Mouse (Mus musculus): ENCODE data around the gene Wdr81. TPM values are rescaled to one million over a fixed set of nuclear protein-coding genes. Genes with fewer than 3 reads are reported as not detected.

The Wdr81 gene
- polyA plus RNA-seq, 1 experiment from 2014 or later, result 7.2 TPM

DNA sequence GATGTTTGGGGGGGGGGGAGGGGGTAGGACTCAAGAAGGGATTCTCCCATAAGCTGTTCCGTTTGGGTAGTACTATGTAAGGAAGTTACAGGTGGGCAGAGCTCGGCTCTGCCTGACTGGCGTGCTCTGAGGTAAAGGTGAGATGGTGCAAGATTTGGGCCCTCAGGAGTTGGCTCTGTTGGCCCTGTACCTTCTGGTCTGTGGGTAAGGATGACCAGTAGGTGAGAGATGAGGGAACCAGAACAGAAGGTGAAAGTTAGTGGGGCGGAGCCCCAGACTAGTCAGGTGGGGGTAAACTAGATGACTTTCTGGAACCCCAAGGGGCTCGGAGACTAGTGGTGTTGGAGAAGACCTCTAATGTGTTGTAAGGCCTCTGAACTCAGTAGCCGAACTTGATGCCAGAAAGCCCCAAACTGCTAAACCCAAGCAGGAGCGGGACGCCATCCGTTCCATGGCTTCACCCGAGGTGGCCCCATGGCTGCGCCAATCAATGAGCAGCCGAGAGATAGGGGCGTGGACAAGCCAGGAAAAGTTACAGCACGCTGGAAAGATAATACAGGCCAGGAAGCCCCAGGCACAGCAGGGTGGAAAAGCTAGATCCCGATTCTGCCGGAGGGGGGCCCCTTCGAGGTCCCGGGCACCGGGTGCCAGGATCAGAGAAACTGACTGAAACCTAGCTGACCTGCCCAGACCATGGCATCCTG, 13.1 kb upstream of the Wdr81 start:
- peak overlapping the region; percentile 68 for H3K4me2 ChIP-seq (replicated peaks; ENCODE audit: low read depth, low read length)
- no peak overlapping the region for H3K27ac ChIP-seq (ENCODE audit: low read length)
- H3K9me3 ChIP-seq (ENCODE audit: low read length), result no peaks in the 10 kb centered on the region
- 15% methylated on average over 19 of the region's 19 CpGs for WGBS
- H3K4me3 ChIP-seq (ENCODE audit: low read depth, low read length), result peak overlapping the region; percentile 40
- H3K27me3 ChIP-seq (replicated peaks; ENCODE audit: insufficient read depth, low read length), result no peaks in the 10 kb centered on the region
- TF ChIP-seq CTCF (IDR thresholded peaks at IDR 0.05) (peak; percentile 36), EP300 (IDR thresholded peaks at IDR 0.05) (no peak)
- H3K9ac ChIP-seq (replicated peaks; ENCODE audit: low read depth), result peak overlapping the region; percentile 43
- H3K4me1 ChIP-seq (ENCODE audit: insufficient read depth, low read depth, low read length), result no peaks in the 10 kb centered on the region
- DNase-seq (ENCODE audit: low spot score) (peak; percentile 75), ATAC-seq (peak; percentile 56)
- peaks cover 13% of the 10 kb centered on the region for H3K36me3 ChIP-seq (ENCODE audit: insufficient read depth, low read length)

DNA sequence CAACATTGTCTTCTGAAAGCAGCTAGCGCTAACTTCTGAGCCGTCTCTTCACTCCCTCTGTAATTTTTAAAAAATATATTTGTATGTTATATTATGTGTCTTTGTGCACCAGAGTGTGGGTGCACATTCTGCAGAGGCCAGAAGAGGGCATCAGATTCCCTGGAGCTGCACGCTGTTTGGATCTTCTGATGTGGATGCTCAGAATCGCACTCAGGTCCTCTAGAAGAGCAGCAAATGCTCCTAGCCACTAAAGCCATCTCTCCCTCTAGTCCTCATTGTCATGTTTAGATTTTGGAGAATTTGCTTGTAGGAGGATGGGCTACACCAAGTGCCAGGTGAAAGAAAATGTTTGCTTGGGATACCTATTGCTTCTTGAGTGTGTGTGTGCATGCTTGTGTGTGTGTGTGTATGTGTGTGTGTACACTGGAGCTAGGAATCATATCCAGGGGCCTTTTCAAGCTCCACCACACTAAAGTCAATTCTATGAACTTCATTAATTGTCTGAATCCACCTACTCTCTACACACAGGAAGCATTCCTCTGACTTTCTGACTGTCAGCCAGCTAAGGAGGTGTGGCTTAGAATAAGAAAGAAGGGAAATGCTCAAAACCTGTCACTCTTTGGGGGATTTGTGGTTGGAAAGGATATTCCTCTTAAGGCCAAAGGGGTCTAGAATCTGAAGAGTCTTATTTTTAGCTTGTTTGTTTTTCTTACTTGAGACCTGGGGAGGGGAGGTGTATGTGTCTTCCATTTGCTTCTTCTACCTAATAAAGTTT, 12.4 kb upstream of the Wdr81 start:
- no peak overlapping the region for H3K4me3 ChIP-seq (ENCODE audit: low read depth, low read length)
- H3K27me3 ChIP-seq (replicated peaks; ENCODE audit: insufficient read depth, low read length), result no peaks in the 10 kb centered on the region
- DNase-seq (ENCODE audit: low spot score) (no peak), ATAC-seq (no peak)
- no peak overlapping the region for H3K9ac ChIP-seq (replicated peaks; ENCODE audit: low read depth)
- H3K36me3 ChIP-seq (ENCODE audit: insufficient read depth, low read length), result peaks cover 13% of the 10 kb centered on the region
- no peaks in the 10 kb centered on the region for H3K9me3 ChIP-seq (ENCODE audit: low read length)
- no peaks in the 10 kb centered on the region for H3K4me1 ChIP-seq (ENCODE audit: insufficient read depth, low read depth, low read length)
- TF ChIP-seq CTCF (IDR thresholded peaks at IDR 0.05) (peak; percentile 34), EP300 (IDR thresholded peaks at IDR 0.05) (no peak)
- peak overlapping the region; percentile 68; the same call in 1 of the 2 replicates for H3K4me2 ChIP-seq (replicated peaks; ENCODE audit: low read depth, low read length)
- 96% methylated on average over 4 of the region's 4 CpGs for WGBS
- H3K27ac ChIP-seq (ENCODE audit: low read length), result no peak overlapping the region

DNA sequence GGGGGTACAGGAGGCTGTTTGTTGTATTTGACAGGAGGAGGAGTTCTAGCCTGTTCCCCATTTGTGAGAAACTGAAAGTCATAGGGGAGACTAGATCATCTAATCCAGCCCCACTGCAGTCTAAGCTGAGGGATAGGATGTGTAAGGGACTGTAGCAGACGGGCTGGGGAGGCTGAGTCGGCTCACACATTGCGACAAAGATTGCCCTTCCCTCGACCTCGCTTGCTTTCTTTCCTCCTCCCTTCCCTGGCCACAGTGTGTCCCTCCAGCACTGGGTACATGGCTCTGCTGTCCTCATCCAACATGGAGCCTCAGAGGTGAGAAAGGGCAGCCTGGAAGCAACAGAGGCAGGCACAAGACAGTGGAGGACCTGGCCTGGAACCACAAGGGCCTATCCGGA, 10.5 kb upstream of the Wdr81 start:
- TF ChIP-seq EP300 (IDR thresholded peaks at IDR 0.05) (no peak), CTCF (IDR thresholded peaks at IDR 0.05) (no peak)
- Histone ChIP-seq H3K9me3 (ENCODE audit: low read length) (no peaks in the 10 kb centered on the region), H3K4me2 (replicated peaks; ENCODE audit: low read depth, low read length) (no peak overlapping the region), H3K9ac (replicated peaks; ENCODE audit: low read depth) (no peak overlapping the region), H3K4me1 (ENCODE audit: insufficient read depth, low read depth, low read length) (peaks cover 1% of the 10 kb centered on the region; the same call in 1 of the 2 replicates), H3K27me3 (replicated peaks; ENCODE audit: insufficient read depth, low read length) (no peaks in the 10 kb centered on the region), H3K27ac (ENCODE audit: low read length) (no peak overlapping the region), H3K4me3 (ENCODE audit: low read depth, low read length) (no peak overlapping the region), H3K36me3 (ENCODE audit: insufficient read depth, low read length) (peaks cover 13% of the 10 kb centered on the region)
- no peak for ATAC-seq
- 81% methylated on average over 6 of the region's 6 CpGs for WGBS
- DNase-seq (ENCODE audit: low spot score), result no peak

DNA sequence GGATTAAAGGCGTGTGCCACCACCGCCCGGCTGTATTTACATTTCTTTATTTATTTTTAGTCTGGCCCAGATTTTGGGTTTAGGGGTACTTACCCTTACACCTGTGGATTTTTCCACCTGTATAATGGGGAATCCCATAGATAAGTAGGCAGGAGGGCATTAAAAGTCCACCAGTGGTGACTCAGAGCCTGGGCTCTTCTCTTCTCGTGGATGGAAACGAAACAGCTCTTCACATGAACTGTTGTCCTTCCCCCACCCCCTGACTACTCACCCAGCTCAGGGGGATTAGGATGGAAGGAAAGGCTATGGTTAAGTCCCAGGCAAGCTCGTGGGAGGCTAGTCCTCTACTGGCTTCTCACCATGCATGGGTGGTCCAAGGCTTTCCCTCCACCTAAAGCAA, 9.9 kb upstream of the Wdr81 start:
- Histone ChIP-seq H3K4me2 (replicated peaks; ENCODE audit: low read depth, low read length) (no peak overlapping the region), H3K9ac (replicated peaks; ENCODE audit: low read depth) (no peak overlapping the region), H3K27me3 (replicated peaks; ENCODE audit: insufficient read depth, low read length) (no peaks in the 10 kb centered on the region), H3K27ac (ENCODE audit: low read length) (no peak overlapping the region), H3K4me3 (ENCODE audit: low read depth, low read length) (no peak overlapping the region), H3K9me3 (ENCODE audit: low read length) (no peaks in the 10 kb centered on the region), H3K4me1 (ENCODE audit: insufficient read depth, low read depth, low read length) (peaks cover 8% of the 10 kb centered on the region; the same call in 1 of the 2 replicates), H3K36me3 (ENCODE audit: insufficient read depth, low read length) (peaks cover 13% of the 10 kb centered on the region)
- DNase-seq (ENCODE audit: low spot score) (no peak), ATAC-seq (no peak)
- 88% methylated on average over 6 of the region's 6 CpGs for WGBS
- TF ChIP-seq CTCF (IDR thresholded peaks at IDR 0.05) (no peak), EP300 (IDR thresholded peaks at IDR 0.05) (no peak)

DNA sequence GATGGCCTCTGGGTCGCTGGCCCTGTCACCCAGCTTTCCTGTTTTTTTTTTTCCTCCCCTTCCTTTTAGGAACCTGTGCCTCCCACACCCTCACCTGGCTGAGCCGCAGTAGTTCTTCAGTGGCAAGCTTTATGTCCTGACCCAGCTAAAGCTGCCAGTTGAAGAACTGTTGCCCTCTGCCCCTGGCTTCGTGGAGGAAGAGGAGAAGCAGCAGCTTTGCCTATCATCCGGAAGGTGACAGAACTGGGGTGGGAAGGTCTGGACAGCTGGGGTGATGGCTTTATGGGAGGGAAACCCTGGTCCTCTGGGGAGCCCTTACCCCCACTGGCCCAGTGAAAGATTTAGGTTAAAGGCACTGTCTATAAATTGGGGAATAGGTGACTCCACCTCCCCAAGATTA, 9.1 kb upstream of the Wdr81 start:
- no peak overlapping the region for H3K4me3 ChIP-seq (ENCODE audit: low read depth, low read length)
- peak overlapping the region; percentile 88 for H3K4me2 ChIP-seq (replicated peaks; ENCODE audit: low read depth, low read length)

DNA sequence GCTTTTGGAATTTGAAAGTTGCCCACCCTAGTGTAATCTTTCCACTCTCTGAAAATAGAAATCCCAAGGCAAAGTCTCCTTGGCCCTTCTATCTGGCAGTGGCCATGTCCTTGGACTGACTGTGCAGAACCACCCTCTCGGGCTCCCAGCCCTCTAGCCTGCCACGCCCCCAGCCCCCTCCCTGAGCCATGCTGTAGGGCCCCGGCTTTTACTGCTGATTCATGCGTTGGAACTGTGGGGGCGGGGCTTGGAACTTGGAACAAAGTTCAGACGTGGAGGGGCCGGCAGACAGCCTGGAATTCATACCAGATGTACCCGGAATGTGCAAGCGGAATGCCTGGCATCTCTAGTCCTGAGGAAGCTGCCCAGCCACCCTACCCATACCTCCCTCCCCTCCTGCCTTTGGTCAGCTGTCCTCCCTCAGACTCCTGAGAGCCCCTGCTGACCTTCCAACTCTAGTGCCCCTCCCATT, 8.4 kb upstream of the Wdr81 start:
- WGBS, result 1% methylated on average over 9 of the region's 9 CpGs
- peak overlapping the region; percentile 99; the same call in 1 of the 2 replicates for H3K9ac ChIP-seq (replicated peaks; ENCODE audit: low read depth)
- H3K4me3 ChIP-seq (ENCODE audit: low read depth, low read length), result peak overlapping the region; percentile 98
- H3K4me1 ChIP-seq (ENCODE audit: insufficient read depth, low read depth, low read length), result peaks cover 11% of the 10 kb centered on the region; the same call in 1 of the 2 replicates
- H3K27ac ChIP-seq (ENCODE audit: low read length), result peak overlapping the region; percentile 98
- TF ChIP-seq EP300 (IDR thresholded peaks at IDR 0.05) (peak; percentile 92), CTCF (IDR thresholded peaks at IDR 0.05) (no peak)
- DNase-seq (ENCODE audit: low spot score) (peak; percentile 96), ATAC-seq (peak; percentile 41)
- peaks cover 13% of the 10 kb centered on the region for H3K36me3 ChIP-seq (ENCODE audit: insufficient read depth, low read length)
- H3K9me3 ChIP-seq (ENCODE audit: low read length), result no peaks in the 10 kb centered on the region
- H3K4me2 ChIP-seq (replicated peaks; ENCODE audit: low read depth, low read length), result peak overlapping the region; percentile 88
- no peaks in the 10 kb centered on the region for H3K27me3 ChIP-seq (replicated peaks; ENCODE audit: insufficient read depth, low read length)

More for the DNA sequence above, 9.1 kb upstream of the Wdr81 start:
- ATAC-seq, result no peak
- Histone ChIP-seq H3K4me1 (ENCODE audit: insufficient read depth, low read depth, low read length) (peaks cover 11% of the 10 kb centered on the region; the same call in 1 of the 2 replicates), H3K9me3 (ENCODE audit: low read length) (no peaks in the 10 kb centered on the region), H3K27me3 (replicated peaks; ENCODE audit: insufficient read depth, low read length) (no peaks in the 10 kb centered on the region), H3K36me3 (ENCODE audit: insufficient read depth, low read length) (peaks cover 13% of the 10 kb centered on the region), H3K27ac (ENCODE audit: low read length) (peak overlapping the region; percentile 98), H3K9ac (replicated peaks; ENCODE audit: low read depth) (no peak overlapping the region)
- no peak for DNase-seq (ENCODE audit: low spot score)
- 43% methylated on average over 4 of the region's 4 CpGs for WGBS
- no peak for TF ChIP-seq EP300 (IDR thresholded peaks at IDR 0.05)
- no peak for TF ChIP-seq CTCF (IDR thresholded peaks at IDR 0.05)
